Mouse (Mus musculus) kidney, postnatal 14 days (tissue): Measurements from ENCODE around the gene Prdm16.
A peak's percentile ranks its signal among the peaks of the same experiment; 100 is the strongest.

ENCODE experiments used
- DNase-seq: peaks from one replicate; pipeline ENCODE4 v3.0.0; 2022; ENCODE audit warnings: mixed read lengths

Prdm16 gene

GRCm38 (mm10) chr4:154375939-154376625 lies 260.6 kb downstream of the Prdm16 start:
- DNase-seq: no peak

GRCm38 (mm10) chr4:154371542-154372247 lies 265.0 kb downstream of the Prdm16 start:
- no peak for DNase-seq

GRCm38 (mm10) chr4:154370841-154371240 lies 265.8 kb downstream of the Prdm16 start:
- DNase-seq: no peak

- DNase-seq: no peak
Measured at GRCm38 (mm10) chr4:154369089-154369488, 267.6 kb downstream of the Prdm16 start.

GRCm38 (mm10) chr4:154366836-154367235 lies 269.8 kb downstream of the Prdm16 start:
- no peak for DNase-seq

GRCm38 (mm10) chr4:154364752-154365151 lies 271.9 kb downstream of the Prdm16 start:
- DNase-seq: no peak

- no peak for DNase-seq
Measured at GRCm38 (mm10) chr4:154360850-154361249, 275.8 kb downstream of the Prdm16 start.

GRCm38 (mm10) chr4:154360441-154360840 lies 276.2 kb downstream of the Prdm16 start:
- DNase-seq: no peak

- no peak for DNase-seq
Measured at GRCm38 (mm10) chr4:154359762-154360300, 276.8 kb downstream of the Prdm16 start.

- DNase-seq: no peak
Measured at GRCm38 (mm10) chr4:154358816-154359215, 277.9 kb downstream of the Prdm16 start.

GRCm38 (mm10) chr4:154358370-154358769 lies 278.3 kb downstream of the Prdm16 start:
- no peak for DNase-seq

GRCm38 (mm10) chr4:154355408-154355807 lies 281.3 kb downstream of the Prdm16 start:
- DNase-seq: no peak

GRCm38 (mm10) chr4:154352246-154352645 lies 284.4 kb downstream of the Prdm16 start:
- no peak for DNase-seq

GRCm38 (mm10) chr4:154348197-154348786 lies 288.4 kb downstream of the Prdm16 start:
- peak; percentile 77 for DNase-seq

GRCm38 (mm10) chr4:154346731-154347522 lies 289.7 kb downstream of the Prdm16 start:
- DNase-seq: no peak

- DNase-seq: peak; percentile 69
Measured at GRCm38 (mm10) chr4:154336650-154337049, 300.0 kb downstream of the Prdm16 start.

GRCm38 (mm10) chr4:154335761-154336160 lies 300.9 kb downstream of the Prdm16 start, which contains the start of gene B230104I21Rik:
TSS of gene B230104I21Rik (plus strand) at chr4:154336127.
- DNase-seq: no peak

GRCm38 (mm10) chr4:154334699-154335402 lies 301.8 kb downstream of the Prdm16 start:
- DNase-seq: peak; percentile 45

GRCm38 (mm10) chr4:154333300-154333699 lies 303.4 kb downstream of the Prdm16 start:
- no peak for DNase-seq

- DNase-seq: no peak
Measured at GRCm38 (mm10) chr4:154331271-154331670, 305.4 kb downstream of the Prdm16 start.

GRCm38 (mm10) chr4:154330001-154330400 lies 306.7 kb downstream of the Prdm16 start:
- no peak for DNase-seq

- DNase-seq: peak; percentile 77
Measured at GRCm38 (mm10) chr4:154328836-154329235, 307.8 kb downstream of the Prdm16 start.
